Mouse (Mus musculus) ovary, adult 18-20 months (tissue): ENCODE results near the gene Lrrc47.
A peak's percentile ranks its signal among the peaks of the same experiment; 100 is the strongest.

ENCODE experiments used
- DNase-seq: peaks from one replicate; pipeline ENCODE4 v3.0.0; 2022; ENCODE audit warnings: low spot score, mixed read lengths

The Lrrc47 gene

DNA sequence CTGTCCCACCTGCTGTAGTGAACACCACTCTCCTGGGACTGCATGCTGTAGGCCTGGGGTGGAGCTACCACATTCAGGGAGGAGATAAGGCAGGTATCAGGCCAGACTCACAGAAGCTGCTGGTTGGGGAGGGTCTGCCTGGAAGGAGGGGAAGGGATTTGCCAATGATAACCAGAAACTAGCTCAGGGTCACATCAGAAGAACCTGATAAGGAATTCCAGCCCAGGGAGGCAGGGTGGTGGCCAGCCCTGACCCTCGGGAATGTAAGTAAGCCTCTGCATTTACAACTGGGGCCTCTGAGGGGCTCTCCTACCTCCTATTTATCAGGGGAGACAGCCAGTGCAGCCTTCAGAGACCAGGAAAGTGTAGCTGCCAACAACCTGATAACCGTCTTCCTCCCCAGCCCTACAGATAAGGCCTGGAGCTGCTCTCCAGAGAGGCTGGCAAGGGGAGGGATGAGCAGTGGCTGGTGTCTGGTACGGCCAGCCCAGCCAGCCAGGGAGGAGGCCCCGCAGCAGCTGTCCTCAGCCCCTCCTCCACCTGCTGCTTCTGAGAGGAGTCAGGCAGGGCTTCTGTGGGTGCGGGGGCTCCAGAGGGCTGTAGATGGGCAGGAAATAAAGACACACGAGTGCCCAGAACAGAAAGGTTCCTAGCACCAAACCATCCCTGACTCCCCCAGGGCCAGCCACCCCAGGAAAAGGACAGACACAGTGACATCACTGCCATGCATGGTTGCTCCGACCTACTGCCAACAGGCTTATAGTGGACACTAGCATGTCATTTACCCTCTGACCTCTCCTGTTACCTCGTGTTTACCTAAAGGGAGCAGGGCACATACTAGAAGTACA, 12.4 kb downstream of the Lrrc47 start:
- peak; percentile 80 for DNase-seq

DNA sequence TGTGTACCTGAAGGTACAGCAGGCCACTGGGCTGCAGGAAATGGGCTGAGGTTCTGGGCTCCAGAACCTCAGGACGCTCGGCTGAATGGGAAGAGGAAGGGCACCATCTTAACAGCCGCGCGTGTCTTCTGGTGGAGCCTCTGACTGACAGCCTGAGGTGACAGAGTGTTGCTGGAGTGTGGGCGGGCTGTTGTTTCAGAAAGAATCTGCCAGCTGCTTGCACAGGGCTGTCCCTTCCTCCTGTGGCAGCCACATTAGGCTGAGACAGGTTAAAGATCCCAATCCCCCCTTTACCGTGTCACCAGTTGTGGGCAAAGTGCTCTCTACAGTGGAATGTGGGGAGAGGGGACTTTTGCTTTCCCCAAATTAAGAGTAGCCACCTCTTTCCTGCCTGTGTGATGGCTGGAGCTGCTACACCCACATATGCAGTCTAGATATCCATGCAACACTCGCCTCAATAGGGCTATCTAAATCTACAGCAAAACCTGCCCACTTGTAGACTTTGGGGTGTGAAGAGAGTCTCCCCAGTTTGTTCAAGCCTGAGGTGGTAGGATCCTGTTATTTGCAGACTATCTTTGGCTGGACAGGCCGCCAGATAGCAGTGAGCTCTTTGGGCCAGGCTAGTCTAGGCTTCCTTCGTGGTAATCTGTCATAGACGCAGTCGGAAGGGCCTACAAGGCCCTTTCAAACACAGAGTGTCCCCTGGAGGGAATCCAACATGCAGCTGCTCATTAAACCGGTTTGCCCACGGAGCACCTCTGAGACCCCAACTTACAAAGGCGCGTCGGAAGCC, 13.4 kb downstream of the Lrrc47 start:
- no peak for DNase-seq

DNA sequence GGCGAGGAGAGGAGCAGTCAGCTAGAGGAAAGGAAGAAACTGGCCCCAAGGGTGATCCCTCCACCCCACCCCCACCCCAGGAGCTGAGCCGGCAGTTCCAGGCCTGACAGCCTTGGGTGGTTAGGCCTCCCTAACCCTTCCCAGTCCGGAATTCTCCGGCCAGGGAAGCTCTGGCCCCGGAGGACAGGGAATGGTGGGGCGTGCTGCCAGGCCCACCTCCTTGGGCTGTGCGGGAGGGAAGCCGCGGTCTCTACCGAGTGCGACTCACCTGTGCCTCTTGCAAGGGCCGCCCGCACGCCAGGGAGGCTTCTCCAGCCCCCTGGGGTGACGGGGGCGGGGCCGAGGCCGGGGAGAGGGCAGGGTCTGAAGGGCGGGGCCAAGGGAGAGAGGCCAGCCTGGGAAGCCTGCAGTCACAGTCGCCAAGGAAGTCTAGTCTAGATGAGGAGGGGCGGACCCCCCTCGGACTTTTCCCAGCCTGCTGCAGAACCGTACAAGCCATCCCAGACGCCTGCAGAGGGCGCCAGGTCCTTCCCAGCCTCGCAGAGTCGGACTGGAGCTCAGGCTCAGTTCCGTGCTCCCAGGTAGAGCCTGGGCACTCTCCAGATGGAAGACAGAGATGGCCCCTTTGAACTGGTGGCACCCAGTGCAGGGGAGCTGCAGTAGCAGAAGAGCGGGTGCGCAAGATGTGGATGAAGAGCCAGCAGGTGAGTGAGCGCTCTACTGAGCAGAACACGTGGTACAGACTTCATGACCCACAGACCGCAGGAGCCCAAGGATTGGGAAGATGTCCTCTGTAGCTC, 14.3 kb downstream of the Lrrc47 start, which contains the start of gene Smim1:
TSS of gene Smim1 (minus strand) at position 590 of the 800 bp plus-strand sequence.
- peak; percentile 82 for DNase-seq

DNA sequence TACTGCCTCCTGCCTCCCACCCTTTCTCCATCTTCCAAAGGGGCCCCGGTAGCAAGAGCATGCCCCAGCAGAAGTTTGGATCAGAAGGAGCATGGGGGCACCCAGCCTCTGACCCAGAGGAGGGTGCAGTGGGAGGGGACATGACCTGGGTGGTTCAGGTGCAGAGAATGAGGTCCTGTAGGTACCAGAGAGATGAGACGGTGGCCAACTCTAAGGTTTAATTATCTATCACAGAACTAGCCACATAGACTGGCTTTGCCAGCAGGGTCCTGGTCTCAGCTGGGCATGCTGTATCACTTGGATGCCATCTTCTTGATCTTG, 14.9 kb downstream of the Lrrc47 start:
- DNase-seq = no peak

DNA sequence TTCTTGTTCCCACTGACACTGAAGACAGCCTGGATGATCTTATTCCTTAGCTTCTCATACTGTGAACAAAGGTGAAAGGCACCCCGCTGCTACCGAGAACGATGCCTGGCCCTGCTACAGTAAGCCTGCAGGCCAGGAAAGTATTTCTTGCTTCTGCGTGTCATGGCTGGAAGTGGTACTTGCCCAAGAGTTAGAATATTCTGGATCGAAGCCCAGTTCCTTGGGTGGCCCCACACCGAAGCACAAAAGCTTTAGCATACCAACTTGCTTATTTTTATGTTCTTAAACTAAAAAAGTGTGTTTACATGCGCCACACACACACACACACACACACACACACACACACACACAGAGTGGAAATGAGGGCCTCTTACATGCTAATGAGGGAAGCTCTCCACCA, 16.5 kb downstream of the Lrrc47 start:
- DNase-seq = no peak

GRCm38 (mm10) chr4:154028646-154029045, 17.1 kb downstream of the Lrrc47 start:
- no peak for DNase-seq

DNA sequence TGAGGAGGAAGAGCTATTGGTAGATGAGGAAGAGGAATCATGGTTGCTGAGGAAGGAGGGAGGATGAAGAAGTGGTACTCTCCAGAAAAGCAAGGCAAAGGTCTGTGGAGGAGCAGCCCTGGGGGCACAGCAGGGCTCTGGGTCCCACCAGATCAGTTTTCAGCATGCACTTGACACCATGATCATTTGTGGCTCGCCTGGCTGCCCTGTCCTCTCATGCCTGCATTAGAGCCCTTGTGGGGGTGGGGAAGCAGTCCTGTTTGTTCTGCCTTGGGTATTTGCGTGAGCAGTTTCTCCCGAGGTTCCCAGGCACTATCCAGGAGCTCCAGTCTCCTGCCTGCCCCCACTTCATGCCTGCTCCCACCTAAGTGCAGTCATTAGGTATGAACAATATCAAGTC, 25.6 kb downstream of the Lrrc47 start:
- DNase-seq = no peak

DNA sequence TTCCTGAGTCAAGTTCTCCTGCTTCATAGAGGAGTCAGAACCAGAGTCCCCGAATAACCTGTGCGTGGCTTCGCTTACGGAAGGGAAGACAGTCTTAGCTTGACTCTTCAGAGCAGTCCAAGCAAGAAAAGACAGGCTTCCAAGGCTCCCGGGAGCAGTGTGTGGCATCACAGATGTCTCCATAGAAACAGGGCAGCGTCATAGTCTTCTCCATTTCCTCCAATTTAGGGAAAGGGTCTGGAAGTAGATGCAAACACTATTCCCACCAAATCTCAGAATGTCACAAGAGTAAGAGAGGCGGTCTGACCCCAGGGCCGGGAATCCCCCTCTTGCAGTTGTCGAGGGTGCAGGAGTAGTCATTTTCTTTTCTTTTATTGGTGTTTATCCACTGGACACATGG, 31.0 kb downstream of the Lrrc47 start, which contains the start of gene Ccdc27:
TSS of gene Ccdc27 (minus strand) at position 101 of the 400 bp plus-strand sequence.
- no peak for DNase-seq

- no peak for DNase-seq
These were observed 34.3 kb downstream of the Lrrc47 start for GRCm38 (mm10) chr4:154045837-154046236.

GRCm38 (mm10) chr4:154051401-154051800, 39.9 kb downstream of the Lrrc47 start:
- DNase-seq = no peak

GRCm38 (mm10) chr4:154053065-154053464, 41.5 kb downstream of the Lrrc47 start:
- DNase-seq = no peak

DNA sequence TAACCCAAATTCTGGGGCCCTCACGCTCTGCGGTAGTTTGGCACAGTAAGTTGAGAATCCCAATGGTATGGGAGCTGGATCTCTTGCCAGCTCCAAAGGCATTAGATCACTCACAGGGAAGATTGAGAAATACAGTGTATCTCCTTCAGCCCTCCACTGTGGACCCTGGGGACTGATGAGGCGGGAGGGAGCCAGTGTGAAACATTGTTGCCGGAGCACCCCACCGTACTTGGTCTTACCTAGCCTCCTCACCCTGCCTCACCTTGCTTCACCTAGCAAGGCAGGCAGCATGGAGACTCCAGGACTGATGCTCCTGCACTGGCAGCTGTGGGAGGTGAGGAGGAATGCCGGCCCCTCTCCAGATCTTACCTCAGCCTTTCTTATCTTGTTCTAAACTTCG, 44.0 kb downstream of the Lrrc47 start:
- no peak for DNase-seq

- no peak for DNase-seq
These were observed 44.5 kb downstream of the Lrrc47 start for GRCm38 (mm10) chr4:154056046-154056445.

DNA sequence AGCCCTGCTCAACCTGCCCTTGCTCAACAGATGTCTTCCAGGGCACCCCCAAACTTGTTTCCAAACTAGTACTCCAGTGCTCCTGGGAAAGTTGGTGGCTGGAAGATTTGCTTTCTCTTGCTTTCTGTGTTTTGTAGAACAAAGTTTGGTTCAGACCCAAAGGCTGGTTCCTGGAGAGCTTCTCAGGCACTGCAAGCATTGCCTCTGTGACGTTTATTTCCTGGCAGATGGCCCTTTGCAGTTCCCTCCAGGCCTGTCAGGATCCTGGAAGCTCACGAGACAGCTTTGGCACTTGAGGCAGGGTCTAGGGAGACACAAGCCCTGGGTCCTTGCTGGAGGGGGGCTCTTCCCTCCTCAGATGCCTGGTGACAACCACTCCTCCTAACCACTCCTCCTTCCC, 45.1 kb downstream of the Lrrc47 start:
- no peak for DNase-seq

DNA sequence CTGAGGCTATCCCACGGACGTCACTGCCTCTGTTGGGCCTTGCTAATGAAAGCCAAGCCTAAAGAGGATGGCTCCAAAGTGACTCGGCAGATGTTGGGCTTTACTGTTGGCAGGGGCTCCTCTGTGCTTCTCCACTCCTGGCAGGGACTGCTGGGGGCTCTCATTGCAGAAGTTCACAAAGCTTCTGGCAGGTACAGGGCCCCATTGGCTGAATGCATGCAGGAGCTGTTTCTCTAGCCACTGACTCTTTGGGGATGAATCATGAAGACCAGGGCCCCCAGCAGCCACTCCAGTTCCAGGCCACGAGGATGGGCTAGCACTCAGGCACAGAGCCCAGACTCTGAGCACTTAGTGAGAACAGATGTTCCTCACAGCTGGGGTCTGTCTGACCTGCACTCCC, 46.2 kb downstream of the Lrrc47 start:
- no peak for DNase-seq

DNA sequence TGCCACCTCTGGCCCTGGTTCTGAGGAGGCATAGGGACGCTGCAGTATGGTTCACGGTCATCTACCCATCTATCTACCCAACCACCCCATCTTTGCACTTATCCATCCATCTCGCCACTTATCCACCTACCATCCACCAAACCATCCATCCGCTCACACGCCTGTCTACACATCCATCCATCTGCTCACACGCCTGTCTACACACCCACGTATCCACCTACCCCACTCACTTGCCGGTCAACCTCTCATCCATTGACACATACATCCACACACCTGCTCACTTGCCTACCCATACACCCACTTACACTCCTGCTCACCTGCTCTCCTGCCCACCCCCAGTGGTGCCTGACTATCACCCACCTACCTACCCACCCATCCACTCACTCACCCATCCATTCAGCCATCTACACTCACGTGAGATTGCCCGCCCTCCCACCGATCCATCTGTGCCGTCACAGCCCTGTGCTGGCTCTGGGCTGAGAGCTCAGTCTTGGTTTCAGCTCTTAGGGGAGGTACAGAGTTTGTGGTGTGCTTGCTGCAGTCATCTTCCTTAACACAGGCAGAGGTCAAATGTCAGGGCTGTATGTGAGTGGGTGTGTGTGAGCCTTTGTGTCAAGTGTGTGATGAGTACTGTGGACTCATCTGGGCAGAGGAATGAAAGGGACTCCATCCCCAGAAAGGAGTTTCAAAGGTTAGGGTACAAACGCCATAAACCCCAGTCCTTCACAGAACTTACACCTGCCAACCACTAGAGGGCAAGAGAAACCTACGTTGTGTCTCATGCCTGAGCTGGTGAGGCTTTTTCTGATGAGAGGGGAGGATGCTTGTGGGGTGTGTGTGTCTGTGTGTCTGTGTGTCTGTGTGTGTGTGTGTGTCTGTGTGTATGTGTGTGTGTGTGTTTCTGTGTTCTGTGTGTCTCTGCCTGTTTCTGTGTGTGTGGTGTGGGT, 53.6 kb downstream of the Lrrc47 start:
- DNase-seq = no peak

- no peak for DNase-seq
These were observed 59.4 kb downstream of the Lrrc47 start for GRCm38 (mm10) chr4:154070896-154071295.
